In genomic region chr4:119291921-119292320, GRCm38 (mm10) we compare ENCODE assay signal across 7 mouse cellular contexts. TPM values are rescaled to one million over a fixed set of nuclear protein-coding genes. Genes with fewer than 3 reads are reported as not detected.
DNase-seq lines count a peak whose midpoint lies in the region; ATAC-seq and TF ChIP-seq lines count a peak whose summit lies in the region.

No protein-coding gene starts in this region.

- ATAC-seq in lung, embryonic 16.5 days (ENCODE audit: low read depth), result no peak
- no peak for ATAC-seq in forebrain, embryonic 12.5 days (ENCODE audit: low FRiP score)
- ATAC-seq in limb, embryonic 15.5 days (ENCODE audit: insufficient number of reproducible peaks, low FRiP score, low TSS enrichment, low read depth), result no peak
- no peak for ATAC-seq in stomach, postnatal 0 days (ENCODE audit: low FRiP score, low TSS enrichment)

- WGBS in lung, embryonic 16.5 days, result 62% methylated on average over 1 of the region's 1 CpGs
- WGBS in forebrain, embryonic 12.5 days, result 71% methylated on average over 1 of the region's 1 CpGs
- 80% methylated on average over 1 of the region's 1 CpGs for WGBS in limb, embryonic 15.5 days
- 67% methylated on average over 1 of the region's 1 CpGs for WGBS in stomach, postnatal 0 days

- no peaks in the 10 kb centered on the region for H3K9me3 ChIP-seq in lung, embryonic 16.5 days (ENCODE audit: control insufficient read depth, low read length)
- H3K9me3 ChIP-seq in forebrain, embryonic 12.5 days, result no peaks in the 10 kb centered on the region
- no peaks in the 10 kb centered on the region for H3K9me3 ChIP-seq in limb, embryonic 15.5 days
- no peaks in the 10 kb centered on the region for H3K9me3 ChIP-seq in stomach, postnatal 0 days (ENCODE audit: control insufficient read depth, low read length)

- no peak for TF ChIP-seq CTCF in stomach, postnatal 0 days (IDR thresholded peaks at IDR 0.05; ENCODE audit: low read depth)

- TF ChIP-seq EP300 in stomach, postnatal 0 days (optimal IDR thresholded peaks at IDR 0.05), result no peak

- H3K36me3 ChIP-seq in lung, embryonic 16.5 days (ENCODE audit: control insufficient read depth, insufficient read depth, low read length), result peaks cover 7% of the 10 kb centered on the region
- H3K36me3 ChIP-seq in forebrain, embryonic 12.5 days (replicated peaks), result peaks cover 25% of the 10 kb centered on the region
- H3K36me3 ChIP-seq in limb, embryonic 15.5 days, result 0 out of 2 replicates have a peak, but pooled peaks cover 8% of the 10 kb centered on the region
- H3K36me3 ChIP-seq in stomach, postnatal 0 days (ENCODE audit: control insufficient read depth, insufficient read depth, low read length), result no peaks in the 10 kb centered on the region

- DNase-seq in lung, postnatal 4 days, result no peak
- DNase-seq in stomach, postnatal 0 days (ENCODE audit: low spot score), result no peak
- DNase-seq in kidney, adult 8-10 months, result no peak
- DNase-seq in adrenal gland, adult 8-10 months, result no peak

- peak overlapping the region; percentile 92 for H3K4me2 ChIP-seq in lung, embryonic 16.5 days (ENCODE audit: low read depth, low read length)
- H3K4me2 ChIP-seq in forebrain, embryonic 12.5 days, result peak overlapping the region; percentile 83
- H3K4me2 ChIP-seq in limb, embryonic 15.5 days, result peak overlapping the region; percentile 61
- H3K4me2 ChIP-seq in stomach, postnatal 0 days (replicated peaks; ENCODE audit: low read depth), result peak overlapping the region; percentile 90

- H3K4me3 ChIP-seq in lung, embryonic 16.5 days (ENCODE audit: low read length), result peak overlapping the region; percentile 77
- H3K4me3 ChIP-seq in forebrain, embryonic 12.5 days (replicated peaks), result peak overlapping the region; percentile 100
- peak overlapping the region; percentile 79 for H3K4me3 ChIP-seq in limb, embryonic 15.5 days
- H3K4me3 ChIP-seq in stomach, postnatal 0 days (ENCODE audit: low read depth, low read length), result peak overlapping the region; percentile 83; the same call in 1 of the 2 replicates

- peaks cover 12% of the 10 kb centered on the region for H3K4me1 ChIP-seq in lung, embryonic 16.5 days (replicated peaks; ENCODE audit: control insufficient read depth, insufficient read depth, low read length)
- H3K4me1 ChIP-seq in forebrain, embryonic 12.5 days, result peaks cover 33% of the 10 kb centered on the region
- H3K4me1 ChIP-seq in limb, embryonic 15.5 days, result peaks cover 14% of the 10 kb centered on the region
- H3K4me1 ChIP-seq in stomach, postnatal 0 days (replicated peaks; ENCODE audit: control insufficient read depth, insufficient read depth), result 0 out of 2 replicates have a peak, but pooled peaks cover 4% of the 10 kb centered on the region

- peak overlapping the region; percentile 90; the same call in 1 of the 2 replicates for H3K9ac ChIP-seq in lung, embryonic 16.5 days (ENCODE audit: low read length)
- H3K9ac ChIP-seq in forebrain, embryonic 12.5 days, result peak overlapping the region; percentile 99
- no peak overlapping the region; the same call in 1 of the 2 replicates for H3K9ac ChIP-seq in limb, embryonic 15.5 days
- peak overlapping the region; percentile 81; the same call in 1 of the 2 replicates for H3K9ac ChIP-seq in stomach, postnatal 0 days (ENCODE audit: low read length)

- H3K27ac ChIP-seq in lung, embryonic 16.5 days (ENCODE audit: low read length), result no peak overlapping the region
- no peak overlapping the region for H3K27ac ChIP-seq in forebrain, embryonic 12.5 days
- H3K27ac ChIP-seq in limb, embryonic 15.5 days, result no peak overlapping the region
- H3K27ac ChIP-seq in stomach, postnatal 0 days (replicated peaks), result no peak overlapping the region

- H3K27me3 ChIP-seq in lung, embryonic 16.5 days (ENCODE audit: control insufficient read depth, insufficient read depth, low read depth, low read length), result no peaks in the 10 kb centered on the region
- H3K27me3 ChIP-seq in forebrain, embryonic 12.5 days, result no peaks in the 10 kb centered on the region
- H3K27me3 ChIP-seq in limb, embryonic 15.5 days, result no peaks in the 10 kb centered on the region
- H3K27me3 ChIP-seq in stomach, postnatal 0 days (ENCODE audit: control insufficient read depth, insufficient read depth, low read length), result no peaks in the 10 kb centered on the region

RNA-seq across cellular contexts. Expression of gene Ybx1, which starts 2.5 kb away (rescaled TPM):
- polyA plus RNA-seq in lung, embryonic 16.5 days (2015; fragmentation: Nextera tagmentation; extraction: Ambion mirVana), result 412 and 442 TPM in 2 replicates
- 1,255 and 1,318 TPM in 2 replicates for polyA plus RNA-seq in forebrain, embryonic 12.5 days (2016; fragmentation: Nextera tagmentation; extraction: Ambion mirVana)
- 488 and 527 TPM in 2 replicates for polyA plus RNA-seq in limb, embryonic 15.5 days (2015; fragmentation: Nextera tagmentation; extraction: Ambion mirVana)
- 330 and 339 TPM in 2 replicates for polyA plus RNA-seq in stomach, postnatal 0 days (2015; fragmentation: Nextera tagmentation; extraction: Ambion mirVana)
- 100 to 1,000 TPM; 443 to 619 (median 512) TPM for total RNA-seq in adrenal gland, adult 8-10 months (2022)

RNA-seq across cellular contexts. Expression of gene Ppih, which starts 28.4 kb away (rescaled TPM):
- 86.8 and 91.9 TPM in 2 replicates for polyA plus RNA-seq in lung, embryonic 16.5 days (2015; fragmentation: Nextera tagmentation; extraction: Ambion mirVana)
- 117 and 118 TPM in 2 replicates for polyA plus RNA-seq in forebrain, embryonic 12.5 days (2016; fragmentation: Nextera tagmentation; extraction: Ambion mirVana)
- polyA plus RNA-seq in limb, embryonic 15.5 days (2015; fragmentation: Nextera tagmentation; extraction: Ambion mirVana), result 72.6 and 74.8 TPM in 2 replicates
- polyA plus RNA-seq in stomach, postnatal 0 days (2015; fragmentation: Nextera tagmentation; extraction: Ambion mirVana), result 42.0 and 44.7 TPM in 2 replicates
- total RNA-seq in adrenal gland, adult 8-10 months (2022), result 10 to 100 TPM; 17.7 to 25.4 (median 24.3) TPM

RNA-seq across cellular contexts. Expression of gene Cldn19, which starts 36.7 kb away (rescaled TPM):
- polyA plus RNA-seq in lung, embryonic 16.5 days (2015; fragmentation: Nextera tagmentation; extraction: Ambion mirVana), result 0.15 and 0.18 TPM in 2 replicates
- polyA plus RNA-seq in forebrain, embryonic 12.5 days (2016; fragmentation: Nextera tagmentation; extraction: Ambion mirVana), result 0.18 and 0.59 TPM in 2 replicates
- 0.05 and 0.12 TPM in 2 replicates for polyA plus RNA-seq in limb, embryonic 15.5 days (2015; fragmentation: Nextera tagmentation; extraction: Ambion mirVana)
- polyA plus RNA-seq in stomach, postnatal 0 days (2015; fragmentation: Nextera tagmentation; extraction: Ambion mirVana), result 0.07 TPM in 1 of 2 replicates, not detected in the other
- under 1 TPM in 3 of 4 experiments, not detected in 1; 0.06 to 0.40 (median 0.28) TPM for total RNA-seq in adrenal gland, adult 8-10 months (2022)

RNA-seq across cellular contexts. Expression of gene P3h1, which starts 59.2 kb away (rescaled TPM):
- 34.9 and 36.2 TPM in 2 replicates for polyA plus RNA-seq in lung, embryonic 16.5 days (2015; fragmentation: Nextera tagmentation; extraction: Ambion mirVana)
- polyA plus RNA-seq in forebrain, embryonic 12.5 days (2016; fragmentation: Nextera tagmentation; extraction: Ambion mirVana), result 10.3 and 15.7 TPM in 2 replicates
- polyA plus RNA-seq in limb, embryonic 15.5 days (2015; fragmentation: Nextera tagmentation; extraction: Ambion mirVana), result 83.6 and 86.7 TPM in 2 replicates
- polyA plus RNA-seq in stomach, postnatal 0 days (2015; fragmentation: Nextera tagmentation; extraction: Ambion mirVana), result 17.0 and 19.7 TPM in 2 replicates
- total RNA-seq in adrenal gland, adult 8-10 months (2022), result 10 to 100 TPM; 26.1 to 35.2 (median 28.6) TPM

RNA-seq across cellular contexts. Expression of gene AU022252, which starts 59.4 kb away (rescaled TPM):
- polyA plus RNA-seq in lung, embryonic 16.5 days (2015; fragmentation: Nextera tagmentation; extraction: Ambion mirVana), result 26.5 and 30.8 TPM in 2 replicates
- polyA plus RNA-seq in forebrain, embryonic 12.5 days (2016; fragmentation: Nextera tagmentation; extraction: Ambion mirVana), result 36.2 and 37.8 TPM in 2 replicates
- polyA plus RNA-seq in limb, embryonic 15.5 days (2015; fragmentation: Nextera tagmentation; extraction: Ambion mirVana), result 35.3 and 35.4 TPM in 2 replicates
- polyA plus RNA-seq in stomach, postnatal 0 days (2015; fragmentation: Nextera tagmentation; extraction: Ambion mirVana), result 15.6 and 16.9 TPM in 2 replicates
- total RNA-seq in adrenal gland, adult 8-10 months (2022), result 10 to 100 TPM; 19.4 to 42.9 (median 27.2) TPM
